Mouse (Mus musculus): ENCODE results near the gene Zfp217. TPM values are rescaled to one million over a fixed set of nuclear protein-coding genes. Genes with fewer than 3 reads are reported as not detected.
A peak's percentile ranks its signal among the peaks of the same experiment; 100 is the strongest.

Gene Zfp217
- polyA plus RNA-seq, 1 experiment from 2014 or later: 0.87 TPM

GRCm38 (mm10) chr2:170169062-170169461 lies 21.2 kb upstream of the Zfp217 start:
- Histone ChIP-seq H3K4me2 (ENCODE audit: low read length) (no peak overlapping the region), H3K9me3 (replicated peaks; ENCODE audit: control insufficient read depth, low read length, poor library complexity, severe bottlenecking) (0 out of 2 replicates have a peak, but pooled peaks cover 3% of the 10 kb centered on the region), H3K27me3 (ENCODE audit: control insufficient read depth, insufficient read depth, low read depth, low read length) (no peaks in the 10 kb centered on the region), H3K36me3 (ENCODE audit: control insufficient read depth, insufficient read depth, low read length) (no peaks in the 10 kb centered on the region), H3K4me3 (ENCODE audit: low read depth, low read length) (no peak overlapping the region), H3K9ac (ENCODE audit: low read depth, low read length) (no peak overlapping the region), H3K4me1 (ENCODE audit: control insufficient read depth, insufficient read depth, low read length) (no peaks in the 10 kb centered on the region; the same call in 1 of the 2 replicates), H3K27ac (ENCODE audit: low read length) (no peak overlapping the region)
- ATAC-seq: no peak

- no peak overlapping the region for H3K9ac ChIP-seq (ENCODE audit: low read depth, low read length)
- H3K36me3 ChIP-seq (ENCODE audit: control insufficient read depth, insufficient read depth, low read length): no peaks in the 10 kb centered on the region
- no peak overlapping the region for H3K4me2 ChIP-seq (ENCODE audit: low read length)
- no peak overlapping the region for H3K4me3 ChIP-seq (ENCODE audit: low read depth, low read length)
- no peak for ATAC-seq
- H3K27ac ChIP-seq (ENCODE audit: low read length): no peak overlapping the region
- H3K9me3 ChIP-seq (replicated peaks; ENCODE audit: control insufficient read depth, low read length, poor library complexity, severe bottlenecking): 0 out of 2 replicates have a peak, but pooled peaks cover 3% of the 10 kb centered on the region
- WGBS: 73% methylated on average over 10 of the region's 10 CpGs
- no peaks in the 10 kb centered on the region for H3K4me1 ChIP-seq (ENCODE audit: control insufficient read depth, insufficient read depth, low read length)
- H3K27me3 ChIP-seq (ENCODE audit: control insufficient read depth, insufficient read depth, low read depth, low read length): no peaks in the 10 kb centered on the region
These were observed 17.7 kb upstream of the Zfp217 start for GRCm38 (mm10) chr2:170165649-170166048.

GRCm38 (mm10) chr2:170163671-170164462 lies 16.0 kb upstream of the Zfp217 start:
- H3K9me3 ChIP-seq (replicated peaks; ENCODE audit: control insufficient read depth, low read length, poor library complexity, severe bottlenecking): 0 out of 2 replicates have a peak, but pooled peaks cover 3% of the 10 kb centered on the region
- no peak overlapping the region for H3K27ac ChIP-seq (ENCODE audit: low read length)
- ATAC-seq: no peak
- H3K36me3 ChIP-seq (ENCODE audit: control insufficient read depth, insufficient read depth, low read length): no peaks in the 10 kb centered on the region
- H3K9ac ChIP-seq (ENCODE audit: low read depth, low read length): no peak overlapping the region
- H3K4me3 ChIP-seq (ENCODE audit: low read depth, low read length): no peak overlapping the region
- no peaks in the 10 kb centered on the region; the same call in 1 of the 2 replicates for H3K4me1 ChIP-seq (ENCODE audit: control insufficient read depth, insufficient read depth, low read length)
- H3K27me3 ChIP-seq (ENCODE audit: control insufficient read depth, insufficient read depth, low read depth, low read length): no peaks in the 10 kb centered on the region
- no peak overlapping the region for H3K4me2 ChIP-seq (ENCODE audit: low read length)
- 76% methylated on average over 18 of the region's 18 CpGs for WGBS

- no peaks in the 10 kb centered on the region for H3K9me3 ChIP-seq (replicated peaks; ENCODE audit: control insufficient read depth, low read length, poor library complexity, severe bottlenecking)
- peaks cover 2% of the 10 kb centered on the region; the same call in 1 of the 2 replicates for H3K4me1 ChIP-seq (ENCODE audit: control insufficient read depth, insufficient read depth, low read length)
- H3K9ac ChIP-seq (ENCODE audit: low read depth, low read length): no peak overlapping the region
- H3K27me3 ChIP-seq (ENCODE audit: control insufficient read depth, insufficient read depth, low read depth, low read length): no peaks in the 10 kb centered on the region
- no peaks in the 10 kb centered on the region for H3K36me3 ChIP-seq (ENCODE audit: control insufficient read depth, insufficient read depth, low read length)
- peak overlapping the region; percentile 2; the same call in 1 of the 2 replicates for H3K4me2 ChIP-seq (ENCODE audit: low read length)
- WGBS: 43% methylated on average over 15 of the region's 15 CpGs
- ATAC-seq: no peak
- H3K4me3 ChIP-seq (ENCODE audit: low read depth, low read length): no peak overlapping the region
- no peak overlapping the region for H3K27ac ChIP-seq (ENCODE audit: low read length)
These were observed 12.1 kb upstream of the Zfp217 start for GRCm38 (mm10) chr2:170159795-170160568.

GRCm38 (mm10) chr2:170158987-170159386 lies 11.1 kb upstream of the Zfp217 start:
- no peak overlapping the region for H3K4me2 ChIP-seq (ENCODE audit: low read length)
- no peak for ATAC-seq
- no peak overlapping the region for H3K9ac ChIP-seq (ENCODE audit: low read depth, low read length)
- no peaks in the 10 kb centered on the region for H3K27me3 ChIP-seq (ENCODE audit: control insufficient read depth, insufficient read depth, low read depth, low read length)
- H3K9me3 ChIP-seq (replicated peaks; ENCODE audit: control insufficient read depth, low read length, poor library complexity, severe bottlenecking): no peaks in the 10 kb centered on the region
- 86% methylated on average over 4 of the region's 4 CpGs for WGBS
- H3K36me3 ChIP-seq (ENCODE audit: control insufficient read depth, insufficient read depth, low read length): no peaks in the 10 kb centered on the region
- no peak overlapping the region for H3K27ac ChIP-seq (ENCODE audit: low read length)
- H3K4me1 ChIP-seq (ENCODE audit: control insufficient read depth, insufficient read depth, low read length): peaks cover 11% of the 10 kb centered on the region
- H3K4me3 ChIP-seq (ENCODE audit: low read depth, low read length): no peak overlapping the region

GRCm38 (mm10) chr2:170158251-170158650 lies 10.3 kb upstream of the Zfp217 start:
- no peak for ATAC-seq
- Histone ChIP-seq H3K27me3 (ENCODE audit: control insufficient read depth, insufficient read depth, low read depth, low read length) (no peaks in the 10 kb centered on the region), H3K4me1 (ENCODE audit: control insufficient read depth, insufficient read depth, low read length) (peaks cover 17% of the 10 kb centered on the region), H3K9me3 (replicated peaks; ENCODE audit: control insufficient read depth, low read length, poor library complexity, severe bottlenecking) (no peaks in the 10 kb centered on the region), H3K9ac (ENCODE audit: low read depth, low read length) (no peak overlapping the region), H3K4me2 (ENCODE audit: low read length) (no peak overlapping the region), H3K27ac (ENCODE audit: low read length) (no peak overlapping the region), H3K4me3 (ENCODE audit: low read depth, low read length) (no peak overlapping the region), H3K36me3 (ENCODE audit: control insufficient read depth, insufficient read depth, low read length) (no peaks in the 10 kb centered on the region)
- WGBS: 51% methylated on average over 5 of the region's 5 CpGs

- H3K4me3 ChIP-seq (ENCODE audit: low read depth, low read length): no peak overlapping the region
- WGBS: 54% methylated on average over 10 of the region's 11 CpGs
- H3K4me2 ChIP-seq (ENCODE audit: low read length): no peak overlapping the region
- no peaks in the 10 kb centered on the region for H3K9me3 ChIP-seq (replicated peaks; ENCODE audit: control insufficient read depth, low read length, poor library complexity, severe bottlenecking)
- H3K27me3 ChIP-seq (ENCODE audit: control insufficient read depth, insufficient read depth, low read depth, low read length): no peaks in the 10 kb centered on the region
- H3K36me3 ChIP-seq (ENCODE audit: control insufficient read depth, insufficient read depth, low read length): no peaks in the 10 kb centered on the region
- H3K27ac ChIP-seq (ENCODE audit: low read length): no peak overlapping the region
- H3K4me1 ChIP-seq (ENCODE audit: control insufficient read depth, insufficient read depth, low read length): peaks cover 18% of the 10 kb centered on the region
- ATAC-seq: no peak
- H3K9ac ChIP-seq (ENCODE audit: low read depth, low read length): no peak overlapping the region
These were observed 9.6 kb upstream of the Zfp217 start for GRCm38 (mm10) chr2:170157280-170158200.

GRCm38 (mm10) chr2:170155089-170155740 lies 7.3 kb upstream of the Zfp217 start:
- H3K9ac ChIP-seq (ENCODE audit: low read depth, low read length): peak overlapping the region; percentile 57
- H3K4me1 ChIP-seq (ENCODE audit: control insufficient read depth, insufficient read depth, low read length): peaks cover 18% of the 10 kb centered on the region
- H3K36me3 ChIP-seq (ENCODE audit: control insufficient read depth, insufficient read depth, low read length): no peaks in the 10 kb centered on the region
- peak; percentile 51; the same call in 1 of the 2 replicates for ATAC-seq
- no peaks in the 10 kb centered on the region for H3K9me3 ChIP-seq (replicated peaks; ENCODE audit: control insufficient read depth, low read length, poor library complexity, severe bottlenecking)
- H3K27ac ChIP-seq (ENCODE audit: low read length): peak overlapping the region; percentile 40; the same call in 1 of the 2 replicates
- 8% methylated on average over 18 of the region's 18 CpGs for WGBS
- peak overlapping the region; percentile 35 for H3K4me3 ChIP-seq (ENCODE audit: low read depth, low read length)
- no peaks in the 10 kb centered on the region for H3K27me3 ChIP-seq (ENCODE audit: control insufficient read depth, insufficient read depth, low read depth, low read length)
- H3K4me2 ChIP-seq (ENCODE audit: low read length): peak overlapping the region; percentile 67

All from midbrain, embryonic 16.5 days (tissue).